Mouse (Mus musculus): ENCODE data around the gene Grb10. TPM values are rescaled to one million over a fixed set of nuclear protein-coding genes. Genes with fewer than 3 reads are reported as not detected.

Gene Grb10
- polyA plus RNA-seq (2015; fragmentation: Nextera tagmentation; extraction: Ambion mirVana), result 434 and 451 TPM in 2 replicates

GRCm38 (mm10) chr11:12038470-12038985 is at the start of gene Grb10:
Gene Grb10 (minus strand): TSS chr11:12038683.
- Histone ChIP-seq H3K4me1 (peaks cover 10% of the 10 kb centered on the region), H3K27ac (peak within 1 kb of the TSS; percentile 91), H3K27me3 (peaks cover 71% of the 10 kb centered on the region), H3K36me3 (no peaks in the 10 kb centered on the region), H3K4me2 (peak within 1 kb of the TSS; percentile 47), H3K4me3 (peak within 1 kb of the TSS; percentile 62), H3K9ac (peak within 1 kb of the TSS; percentile 54), H3K9me3 (no peaks in the 10 kb centered on the region)
- ATAC-seq (ENCODE audit: insufficient number of reproducible peaks, low FRiP score, low TSS enrichment, low read depth), result no peak
- 23% methylated on average over 10 of the region's 10 CpGs for WGBS

GRCm38 (mm10) chr11:12081638-12082037 is 43.2 kb upstream of the Grb10 start:
- Histone ChIP-seq H3K9ac (no peak overlapping the region), H3K36me3 (no peaks in the 10 kb centered on the region), H3K27me3 (no peaks in the 10 kb centered on the region), H3K4me1 (no peaks in the 10 kb centered on the region), H3K9me3 (no peaks in the 10 kb centered on the region), H3K27ac (no peak overlapping the region), H3K4me3 (no peak overlapping the region), H3K4me2 (no peak overlapping the region)
- WGBS, result 81% methylated on average over 3 of the region's 3 CpGs
- no peak for ATAC-seq (ENCODE audit: insufficient number of reproducible peaks, low FRiP score, low TSS enrichment, low read depth)

GRCm38 (mm10) chr11:12079231-12079630 is 40.7 kb upstream of the Grb10 start:
- no peak for ATAC-seq (ENCODE audit: insufficient number of reproducible peaks, low FRiP score, low TSS enrichment, low read depth)
- WGBS, result 77% methylated on average over 2 of the region's 2 CpGs
- H3K27me3 ChIP-seq, result no peaks in the 10 kb centered on the region
- H3K4me2 ChIP-seq, result no peak overlapping the region
- H3K27ac ChIP-seq, result no peak overlapping the region
- H3K9me3 ChIP-seq, result no peaks in the 10 kb centered on the region
- no peak overlapping the region for H3K9ac ChIP-seq
- H3K36me3 ChIP-seq, result no peaks in the 10 kb centered on the region
- no peak overlapping the region for H3K4me3 ChIP-seq
- no peaks in the 10 kb centered on the region for H3K4me1 ChIP-seq

DNA sequence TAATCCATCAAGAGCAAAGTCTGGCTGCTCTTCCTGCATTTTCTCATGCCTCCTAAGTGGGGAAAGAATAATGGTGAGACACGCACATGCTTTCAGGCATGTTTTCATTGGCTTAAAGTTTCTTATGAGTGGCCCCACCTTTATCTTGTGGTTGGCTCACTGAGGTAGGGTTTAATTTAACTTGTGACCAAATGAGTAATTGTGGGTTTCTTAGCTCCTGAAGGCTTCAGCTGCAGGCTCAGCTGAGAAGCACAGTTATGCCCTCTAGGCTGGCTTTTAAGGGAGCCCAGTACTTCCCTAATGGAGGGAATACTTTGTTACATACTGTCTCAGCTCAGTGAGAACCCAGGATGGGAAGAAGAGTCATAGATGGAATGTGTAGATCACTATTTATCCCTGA is 37.0 kb upstream of the Grb10 start:
- no peaks in the 10 kb centered on the region for H3K27me3 ChIP-seq
- no peak overlapping the region for H3K27ac ChIP-seq
- 92% methylated on average over 1 of the region's 1 CpGs for WGBS
- no peaks in the 10 kb centered on the region for H3K9me3 ChIP-seq
- no peak overlapping the region for H3K4me3 ChIP-seq
- H3K4me2 ChIP-seq, result no peak overlapping the region
- no peaks in the 10 kb centered on the region for H3K4me1 ChIP-seq
- H3K9ac ChIP-seq, result no peak overlapping the region
- ATAC-seq (ENCODE audit: insufficient number of reproducible peaks, low FRiP score, low TSS enrichment, low read depth), result no peak
- no peaks in the 10 kb centered on the region for H3K36me3 ChIP-seq

DNA sequence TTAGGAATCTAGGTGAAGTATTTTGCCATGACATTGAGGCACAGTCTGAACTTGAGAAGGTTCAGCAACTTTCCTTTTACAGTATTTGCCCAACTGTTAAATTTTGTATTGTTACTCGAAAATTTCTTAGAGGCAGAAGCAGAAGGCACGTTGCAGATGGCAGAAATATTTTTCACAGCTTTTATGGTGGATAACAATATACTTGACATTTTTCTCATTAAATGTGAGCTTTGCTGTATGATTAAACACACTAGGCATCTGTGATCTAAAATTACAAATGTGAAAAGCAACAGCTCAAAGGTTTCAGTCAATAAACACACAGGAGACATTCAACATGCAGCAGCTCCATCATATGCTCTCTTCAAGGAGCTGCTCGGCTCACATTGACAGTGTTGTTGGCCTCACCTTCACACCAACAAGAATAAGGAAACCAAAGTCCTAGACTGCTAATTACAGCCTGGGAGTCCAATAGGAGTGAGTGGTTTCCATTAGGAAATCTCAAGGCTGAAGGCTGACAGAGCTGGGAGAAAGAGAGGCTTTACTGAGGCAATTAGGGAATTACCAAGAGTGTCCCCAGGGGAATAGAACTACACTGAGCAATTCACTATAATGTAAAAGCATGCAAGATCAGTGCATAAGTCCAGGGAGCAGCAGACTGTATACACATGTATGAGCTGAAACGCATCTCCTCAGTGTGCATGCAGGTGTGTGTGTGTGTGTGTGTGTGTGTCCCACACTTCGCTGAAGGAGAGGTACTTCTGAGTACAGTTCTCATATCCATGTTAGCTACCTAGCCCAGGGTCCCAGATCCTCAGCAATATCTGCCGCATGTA is 35.1 kb upstream of the Grb10 start:
- no peaks in the 10 kb centered on the region for H3K9me3 ChIP-seq
- ATAC-seq (ENCODE audit: insufficient number of reproducible peaks, low FRiP score, low TSS enrichment, low read depth), result no peak
- 77% methylated on average over 6 of the region's 6 CpGs for WGBS
- H3K27me3 ChIP-seq, result no peaks in the 10 kb centered on the region
- no peaks in the 10 kb centered on the region for H3K4me1 ChIP-seq
- no peak overlapping the region for H3K9ac ChIP-seq
- H3K4me2 ChIP-seq, result no peak overlapping the region
- H3K27ac ChIP-seq, result no peak overlapping the region
- no peaks in the 10 kb centered on the region for H3K36me3 ChIP-seq
- no peak overlapping the region for H3K4me3 ChIP-seq

DNA sequence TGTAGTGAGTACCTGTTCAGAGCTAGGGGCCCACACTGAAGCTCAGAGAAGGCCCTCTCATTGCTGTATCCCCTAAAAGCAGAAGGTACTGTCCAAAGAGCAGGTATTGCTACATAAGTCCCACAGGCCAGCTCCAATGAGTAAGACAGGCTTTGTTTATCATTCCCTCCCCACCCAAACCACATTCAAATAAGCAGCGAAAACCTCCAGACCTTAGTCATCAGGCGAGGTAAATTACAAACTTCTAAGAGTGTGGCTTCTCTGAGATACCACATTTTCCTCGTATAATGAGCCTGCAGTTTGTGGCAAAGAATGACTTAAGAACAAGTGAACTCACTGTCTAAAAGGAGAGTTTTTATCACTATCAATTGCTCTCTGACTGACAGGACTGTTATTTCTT is 33.8 kb upstream of the Grb10 start:
- Histone ChIP-seq H3K4me1 (no peaks in the 10 kb centered on the region), H3K4me3 (no peak overlapping the region), H3K27me3 (no peaks in the 10 kb centered on the region), H3K9me3 (no peaks in the 10 kb centered on the region), H3K36me3 (no peaks in the 10 kb centered on the region), H3K27ac (no peak overlapping the region), H3K4me2 (no peak overlapping the region), H3K9ac (no peak overlapping the region)
- no peak for ATAC-seq (ENCODE audit: insufficient number of reproducible peaks, low FRiP score, low TSS enrichment, low read depth)
- WGBS, result 80% methylated on average over 3 of the region's 3 CpGs

- Histone ChIP-seq H3K36me3 (no peaks in the 10 kb centered on the region; the same call in 1 of the 2 replicates), H3K27ac (no peak overlapping the region), H3K9me3 (no peaks in the 10 kb centered on the region), H3K27me3 (no peaks in the 10 kb centered on the region), H3K4me2 (no peak overlapping the region), H3K4me1 (no peaks in the 10 kb centered on the region), H3K4me3 (no peak overlapping the region), H3K9ac (no peak overlapping the region)
- WGBS, result 72% methylated on average over 4 of the region's 4 CpGs
- no peak for ATAC-seq (ENCODE audit: insufficient number of reproducible peaks, low FRiP score, low TSS enrichment, low read depth)
Measured at GRCm38 (mm10) chr11:12059005-12059404, 20.5 kb upstream of the Grb10 start.

GRCm38 (mm10) chr11:12048547-12049327 is 10.3 kb upstream of the Grb10 start:
- H3K27me3 ChIP-seq, result no peaks in the 10 kb centered on the region
- no peak overlapping the region for H3K4me2 ChIP-seq
- ATAC-seq (ENCODE audit: insufficient number of reproducible peaks, low FRiP score, low TSS enrichment, low read depth), result no peak
- no peak overlapping the region for H3K9ac ChIP-seq
- H3K4me3 ChIP-seq, result no peak overlapping the region
- no peaks in the 10 kb centered on the region for H3K4me1 ChIP-seq
- 52% methylated on average over 2 of the region's 2 CpGs for WGBS
- H3K27ac ChIP-seq, result no peak overlapping the region
- H3K9me3 ChIP-seq, result no peaks in the 10 kb centered on the region
- H3K36me3 ChIP-seq, result no peaks in the 10 kb centered on the region

DNA sequence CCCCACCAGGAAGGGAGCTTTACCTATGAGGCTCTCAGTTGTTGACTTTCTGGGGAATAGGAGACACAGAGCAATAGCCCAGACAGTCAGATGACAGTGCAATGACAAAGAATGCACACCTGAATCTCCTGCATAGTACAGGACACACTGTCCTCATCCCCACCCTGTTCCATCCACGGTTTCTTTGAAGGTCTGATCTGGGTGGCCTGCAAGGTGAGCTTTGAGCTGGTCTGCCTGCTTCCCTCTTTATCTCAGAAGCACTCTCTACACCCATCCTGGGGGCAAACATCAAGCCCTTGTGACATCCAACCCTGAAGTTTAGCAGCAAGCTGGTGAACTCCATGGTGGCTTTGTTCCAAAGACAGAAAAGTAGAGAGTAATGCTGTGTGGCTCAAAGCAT is 9.7 kb upstream of the Grb10 start:
- Histone ChIP-seq H3K4me2 (no peak overlapping the region), H3K4me1 (no peaks in the 10 kb centered on the region), H3K27me3 (peaks cover 4% of the 10 kb centered on the region), H3K9ac (no peak overlapping the region), H3K9me3 (no peaks in the 10 kb centered on the region), H3K4me3 (no peak overlapping the region), H3K36me3 (no peaks in the 10 kb centered on the region), H3K27ac (no peak overlapping the region)
- ATAC-seq (ENCODE audit: insufficient number of reproducible peaks, low FRiP score, low TSS enrichment, low read depth), result 0 out of 2 replicates have a peak, but pooled peaks have one; percentile 19
- 63% methylated on average over 1 of the region's 1 CpGs for WGBS

DNA sequence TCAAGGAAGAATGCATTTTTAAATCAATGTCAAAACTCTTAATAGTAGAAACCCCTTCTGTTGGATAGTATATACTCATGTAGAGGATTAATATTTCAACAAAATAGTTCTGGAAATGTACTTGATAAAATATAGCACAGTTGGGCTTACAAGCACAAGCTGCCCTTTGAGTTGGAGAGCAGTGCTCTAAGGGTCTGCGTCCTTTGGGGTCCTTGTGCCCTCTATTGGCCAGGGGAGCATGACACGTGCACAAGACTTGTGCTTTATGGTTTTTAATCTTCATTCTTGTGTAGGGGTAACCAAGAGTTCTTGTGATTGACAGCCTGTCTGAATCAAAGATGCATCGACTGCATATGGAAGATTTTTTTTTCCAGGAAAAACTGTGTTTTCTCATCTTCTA is 5.8 kb upstream of the Grb10 start:
- no peak overlapping the region for H3K27ac ChIP-seq
- peaks cover 32% of the 10 kb centered on the region for H3K27me3 ChIP-seq
- no peak for ATAC-seq (ENCODE audit: insufficient number of reproducible peaks, low FRiP score, low TSS enrichment, low read depth)
- H3K9me3 ChIP-seq, result no peaks in the 10 kb centered on the region
- H3K36me3 ChIP-seq, result no peaks in the 10 kb centered on the region
- H3K9ac ChIP-seq, result no peak overlapping the region
- WGBS, result 48% methylated on average over 3 of the region's 3 CpGs
- H3K4me3 ChIP-seq, result no peak overlapping the region
- peaks cover 2% of the 10 kb centered on the region; the same call in 1 of the 2 replicates for H3K4me1 ChIP-seq
- no peak overlapping the region for H3K4me2 ChIP-seq

- no peak overlapping the region for H3K27ac ChIP-seq
- WGBS, result 74% methylated on average over 4 of the region's 4 CpGs
- no peaks in the 10 kb centered on the region for H3K9me3 ChIP-seq
- H3K27me3 ChIP-seq, result peaks cover 47% of the 10 kb centered on the region
- H3K4me1 ChIP-seq, result peaks cover 10% of the 10 kb centered on the region
- no peaks in the 10 kb centered on the region for H3K36me3 ChIP-seq
- no peak overlapping the region for H3K4me2 ChIP-seq
- no peak overlapping the region for H3K9ac ChIP-seq
- no peak overlapping the region for H3K4me3 ChIP-seq
- no peak for ATAC-seq (ENCODE audit: insufficient number of reproducible peaks, low FRiP score, low TSS enrichment, low read depth)
Measured at GRCm38 (mm10) chr11:12041787-12042186, 3.3 kb upstream of the Grb10 start.

DNA sequence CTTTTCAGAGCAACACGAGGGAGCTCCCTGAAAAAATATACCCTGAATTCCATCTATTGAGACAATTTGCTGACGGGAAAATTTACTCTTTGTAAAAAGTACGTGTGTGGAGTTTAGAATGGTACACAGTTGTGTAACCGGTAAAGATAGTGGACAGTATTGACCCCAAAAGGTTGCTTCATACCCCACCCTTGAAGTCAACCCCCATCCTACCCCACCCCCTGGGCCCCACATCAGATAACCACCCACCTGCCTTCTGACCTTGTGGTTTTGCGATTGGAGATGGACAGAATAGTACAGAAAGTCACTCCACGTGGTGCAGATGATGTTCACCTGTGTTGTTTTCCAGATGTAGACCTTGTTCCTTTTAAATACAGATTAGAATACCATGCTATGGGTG is 2.9 kb upstream of the Grb10 start:
- Histone ChIP-seq H3K4me3 (no peak overlapping the region), H3K36me3 (no peaks in the 10 kb centered on the region), H3K9me3 (no peaks in the 10 kb centered on the region), H3K4me1 (peaks cover 10% of the 10 kb centered on the region), H3K9ac (no peak overlapping the region), H3K4me2 (no peak overlapping the region), H3K27me3 (peaks cover 51% of the 10 kb centered on the region), H3K27ac (no peak overlapping the region)
- ATAC-seq (ENCODE audit: insufficient number of reproducible peaks, low FRiP score, low TSS enrichment, low read depth), result no peak
- 79% methylated on average over 6 of the region's 6 CpGs for WGBS
